8 mouse cellular contexts compared by ENCODE assay signal in the genomic region with DNA sequence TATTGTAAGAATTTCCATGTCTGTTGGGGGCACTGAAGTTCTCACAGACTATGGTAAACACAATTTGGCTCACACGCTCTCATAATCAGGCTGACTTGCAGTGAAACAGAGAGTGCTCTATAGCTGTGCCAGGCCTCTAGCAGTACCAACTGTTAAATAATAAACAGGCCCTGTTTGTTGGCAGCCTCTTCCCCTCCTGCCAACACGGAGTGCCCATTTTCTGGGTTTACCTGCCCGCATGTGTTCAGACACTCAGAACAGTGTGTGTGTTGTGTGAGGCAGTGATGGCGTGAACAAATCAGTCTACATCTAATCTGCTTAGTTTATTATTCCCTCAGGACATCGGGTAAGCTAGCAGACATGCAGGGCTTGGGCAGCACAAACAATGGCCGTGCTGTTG.
DNase-seq lines count a peak whose midpoint lies in the region; ATAC-seq lines count a peak whose summit lies in the region.

No protein-coding gene starts in this region.

- peak; percentile 62; the same call in 1 of the 2 replicates for ATAC-seq in frontal cortex, adult (ENCODE audit: low TSS enrichment)

- DNase-seq in frontal cortex, postnatal 14 days (ENCODE audit: low spot score in 2 of 2): no peak
- DNase-seq in 3T3-L1 (ENCODE audit: low read depth, low spot score): peak; percentile 19
- DNase-seq in cerebellum, postnatal 25 days: peak; percentile 80 to 82
- peak; percentile 48 to 61 for DNase-seq in layer of hippocampus, postnatal 10 days (ENCODE audit: low spot score in 2 of 2)
- DNase-seq in urinary bladder, postnatal 36 days (ENCODE audit: low spot score in 2 of 2): no peak
- DNase-seq in urinary bladder, postnatal 10 days (ENCODE audit: low spot score): no peak
- no peak for DNase-seq in adrenal gland, postnatal 14 days

Comparison
In these comparisons a context has a peak if more than half of its experiments do, and no peak if none do; other contexts are left out.
1. DNase-seq: peak in 3T3-L1 (single experiment), cerebellum, postnatal 25 days (2 of 2) and layer of hippocampus, postnatal 10 days (2 of 2); none in frontal cortex, postnatal 14 days (0 of 2), urinary bladder, postnatal 36 days (0 of 2), urinary bladder, postnatal 10 days (single experiment) and adrenal gland, postnatal 14 days (single experiment).